Mouse (Mus musculus): ENCODE measurements around the gene Npdc1.

GRCm38 (mm10) chr2:25397010-25397409, 2.1 kb upstream of the Npdc1 start:
- no peak for TF ChIP-seq CTCF (IDR thresholded peaks at IDR 0.05; ENCODE audit: low read depth, low read length)
- TF ChIP-seq GATA1 (IDR thresholded peaks at IDR 0.05; ENCODE audit: borderline replicate concordance, low read length) = no peak
- TF ChIP-seq POLR2AphosphoS5 (IDR thresholded peaks at IDR 0.05; ENCODE audit: insufficient replicate concordance, low read depth, low read length) = no peak
